Mouse (Mus musculus) hindbrain, postnatal 0 days (tissue): ENCODE measurements around the gene Col8a1. TPM values are rescaled to one million over a fixed set of nuclear protein-coding genes. Genes with fewer than 3 reads are reported as not detected.
A peak's percentile ranks its signal among the peaks of the same experiment; 100 is the strongest.

Experiments used
- ATAC-seq: fragments of 200-750 bp; cut with Nextera tagmentation; 2 replicates; pipeline ENCODE4 v1.8.0; 2017; ENCODE audit warnings: mild to moderate bottlenecking, moderate TSS enrichment, moderate library complexity
- DNase-seq: peaks from one replicate; pipeline ENCODE4 v3.0.0-alpha.2; 2015; ENCODE audit warnings: low spot score
- H3K27ac ChIP-seq: fragments of 300-500 bp; sonication (generic); 2 replicates; pipeline ENCODE4 v1.5.1; 2014; ENCODE audit warnings: mild to moderate bottlenecking
- H3K27me3 ChIP-seq: fragments of 300-500 bp; sonication (generic); 2 replicates; pipeline ENCODE4 v1.6.1; 2014; ENCODE audit warnings: low read length, mixed read lengths; ENCODE audit not compliant: insufficient read depth
- H3K36me3 ChIP-seq: fragments of 300-500 bp; sonication (generic); 2 replicates; pipeline ENCODE4 v1.6.1; 2014; ENCODE audit warnings: low read length, mixed read lengths; ENCODE audit not compliant: insufficient read depth
- H3K4me1 ChIP-seq: fragments of 300-500 bp; sonication (generic); 2 replicates; pipeline ENCODE4 v1.6.1; 2014; ENCODE audit warnings: antibody characterized with exemption, low read length, mixed read lengths; ENCODE audit not compliant: insufficient read depth
- H3K4me2 ChIP-seq: fragments of 300-500 bp; sonication (generic); 2 replicates; pipeline ENCODE4 v1.6.1; 2014; ENCODE audit warnings: low read depth, mild to moderate bottlenecking, low read length, moderate library complexity, mixed read lengths
- H3K4me3 ChIP-seq: fragments of 300-500 bp; sonication (generic); 2 replicates; pipeline ENCODE4 v1.5.1; 2014; ENCODE audit warnings: low read length
- H3K9ac ChIP-seq: fragments of 300-500 bp; sonication (generic); replicated peaks from 2 replicates; pipeline ENCODE4 v1.6.1; 2014; ENCODE audit warnings: mild to moderate bottlenecking, low read length, moderate library complexity, mixed read lengths
- H3K9me3 ChIP-seq: fragments of 300-500 bp; sonication (generic); 2 replicates; pipeline ENCODE4 v1.6.1; 2016; ENCODE audit warnings: low read length, mixed read lengths
- CTCF ChIP-seq: IDR thresholded peaks from 2 replicates; pipeline ENCODE4 v1.5.1; 2016; ENCODE audit warnings: antibody characterized with exemption, control low read depth, low read depth
- WGBS: fragments of 180-500 bp; shearing (Covaris S2); extraction: QIAGEN DNeasy Blood & Tissue Kit; methylation state at CpG from one replicate; pipeline ENCODE4 v1.1.7; 2014; 5-methylcytosine and 5-hydroxymethylcytosine counted together
- polyA plus RNA-seq: library from polyadenylated mRNA; unstranded; fragments of >200 nt; fragmentation: Nextera tagmentation; extraction: Ambion mirVana; gene quantifications from 2 replicates; pipeline ENCODE4 v1.2.1, GENCODE M21; 2015
- total RNA-seq: library from RNA; depleted of rRNA; stranded (reverse); fragments of >200 nt; gene quantifications from 2 replicates; pipeline ENCODE4 v1.2.3, GENCODE M21; 2014

Col8a1 gene
- total and polyA plus RNA-seq, 2 experiments from 2014 or later, result 8.3 to 8.9 TPM

DNA sequence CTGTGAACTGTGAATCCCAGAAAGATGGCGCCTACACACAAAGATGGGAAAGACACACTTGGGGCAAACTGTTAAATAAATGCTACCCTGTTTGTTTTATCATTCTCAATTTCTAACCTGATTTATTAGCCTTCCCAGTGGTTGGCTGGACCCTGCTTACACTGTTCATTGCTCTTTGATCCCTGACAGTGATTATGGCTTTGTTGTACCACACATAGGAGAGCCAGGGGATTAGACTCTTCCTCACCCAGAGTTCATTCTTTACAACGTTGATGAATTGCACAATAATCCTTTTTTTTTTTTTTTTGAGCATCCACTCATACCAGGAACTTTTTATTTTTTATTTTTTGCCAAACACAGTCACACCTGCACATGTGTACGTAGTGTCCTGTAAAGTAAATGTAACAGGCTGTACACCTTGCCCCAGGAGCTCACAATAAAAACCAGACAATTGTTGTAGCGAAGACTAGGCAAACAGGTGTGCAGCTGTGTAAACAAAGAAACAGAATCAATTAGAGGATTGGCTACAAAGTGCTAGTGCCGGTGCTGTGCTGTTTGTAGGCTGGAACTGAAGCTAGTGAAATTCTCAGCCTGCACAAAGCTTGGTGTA, 68.6 kb downstream of the Col8a1 start:
- no peaks in the 10 kb centered on the region for H3K27me3 ChIP-seq
- TF ChIP-seq CTCF, result no peak
- H3K9me3 ChIP-seq, result no peaks in the 10 kb centered on the region
- H3K9ac ChIP-seq, result no peak overlapping the region
- H3K4me2 ChIP-seq, result no peak overlapping the region
- ATAC-seq (no peak), DNase-seq (no peak)
- WGBS, result 69% methylated on average over 5 of the region's 5 CpGs
- no peaks in the 10 kb centered on the region for H3K4me1 ChIP-seq
- H3K4me3 ChIP-seq, result no peak overlapping the region
- no peaks in the 10 kb centered on the region for H3K36me3 ChIP-seq
- H3K27ac ChIP-seq, result no peak overlapping the region

- Histone ChIP-seq H3K4me1 (no peaks in the 10 kb centered on the region), H3K9me3 (no peaks in the 10 kb centered on the region), H3K27me3 (no peaks in the 10 kb centered on the region), H3K9ac (no peak overlapping the region), H3K36me3 (no peaks in the 10 kb centered on the region), H3K4me3 (no peak overlapping the region), H3K4me2 (no peak overlapping the region), H3K27ac (no peak overlapping the region)
- TF ChIP-seq CTCF, result no peak
- DNase-seq (no peak), ATAC-seq (no peak)
- WGBS, result 68% methylated on average over 2 of the region's 2 CpGs
These were observed 82.3 kb downstream of the Col8a1 start for GRCm38 (mm10) chr16:57672251-57672650.

DNA sequence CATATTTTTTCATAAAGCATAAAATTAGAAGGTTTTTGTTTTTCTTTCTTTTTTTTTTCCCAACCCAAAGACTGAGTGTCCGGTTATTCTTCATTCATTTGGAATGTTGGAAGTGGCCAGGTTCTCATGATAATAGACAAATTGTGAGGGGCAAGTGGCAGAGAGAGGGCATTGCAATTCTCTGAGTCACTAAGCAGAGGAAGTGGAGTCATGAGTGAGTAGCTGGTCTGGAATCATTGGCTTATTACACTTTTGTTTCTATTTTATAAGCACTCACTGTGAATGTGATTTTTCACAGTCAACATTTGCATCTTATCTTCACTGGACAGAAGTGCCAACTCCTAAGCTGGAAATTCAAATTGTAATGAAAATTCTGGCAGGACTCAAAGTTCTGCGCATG, 82.9 kb downstream of the Col8a1 start:
- Histone ChIP-seq H3K9me3 (no peaks in the 10 kb centered on the region), H3K4me1 (no peaks in the 10 kb centered on the region), H3K4me2 (no peak overlapping the region), H3K27ac (no peak overlapping the region), H3K36me3 (no peaks in the 10 kb centered on the region), H3K4me3 (no peak overlapping the region), H3K9ac (no peak overlapping the region), H3K27me3 (no peaks in the 10 kb centered on the region)
- TF ChIP-seq CTCF, result no peak
- WGBS, result 76% methylated on average over 2 of the region's 2 CpGs
- no peak for ATAC-seq
- DNase-seq, result no peak

DNA sequence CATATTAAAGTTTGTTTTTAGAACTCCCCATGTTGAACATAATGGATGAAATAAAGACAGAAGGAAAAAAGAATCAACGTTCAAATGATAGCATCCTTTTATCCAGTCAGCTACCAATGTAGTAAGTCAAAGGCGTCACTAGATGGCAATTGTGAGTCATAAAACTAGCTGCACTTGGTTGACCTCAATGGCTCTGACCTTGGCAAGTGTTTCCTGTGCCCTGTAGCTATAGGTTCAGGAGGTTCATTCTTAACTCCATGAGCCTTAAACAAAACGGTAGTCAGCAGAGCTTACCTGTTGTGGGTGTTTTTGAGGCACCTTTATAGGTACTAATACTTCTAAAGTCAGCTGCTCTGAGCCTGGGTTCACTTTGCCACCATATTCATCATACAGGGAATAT, 85.2 kb downstream of the Col8a1 start:
- 12% methylated on average over 3 of the region's 3 CpGs for WGBS
- Histone ChIP-seq H3K27ac (no peak overlapping the region), H3K4me1 (no peaks in the 10 kb centered on the region), H3K36me3 (no peaks in the 10 kb centered on the region), H3K27me3 (no peaks in the 10 kb centered on the region), H3K9me3 (no peaks in the 10 kb centered on the region), H3K4me3 (no peak overlapping the region), H3K4me2 (no peak overlapping the region), H3K9ac (no peak overlapping the region)
- ATAC-seq (peak; percentile 55; the same call in 1 of the 2 replicates), DNase-seq (peak; percentile 75)
- TF ChIP-seq CTCF, result peak; percentile 74

- no peak for TF ChIP-seq CTCF
- Histone ChIP-seq H3K27me3 (no peaks in the 10 kb centered on the region), H3K4me3 (no peak overlapping the region), H3K9ac (no peak overlapping the region), H3K27ac (no peak overlapping the region), H3K4me2 (no peak overlapping the region), H3K36me3 (no peaks in the 10 kb centered on the region), H3K4me1 (no peaks in the 10 kb centered on the region), H3K9me3 (no peaks in the 10 kb centered on the region)
- no peak for DNase-seq
- no peak for ATAC-seq
- WGBS, result 79% methylated on average over 3 of the region's 3 CpGs
These were observed 91.9 kb downstream of the Col8a1 start for GRCm38 (mm10) chr16:57662661-57663060.

GRCm38 (mm10) chr16:57649888-57650287, 104.6 kb downstream of the Col8a1 start:
- no peak for TF ChIP-seq CTCF
- ATAC-seq (no peak), DNase-seq (no peak)
- H3K4me2 ChIP-seq, result no peak overlapping the region
- no peak overlapping the region for H3K4me3 ChIP-seq
- H3K9ac ChIP-seq, result no peak overlapping the region
- 64% methylated on average over 2 of the region's 2 CpGs for WGBS
- H3K4me1 ChIP-seq, result no peaks in the 10 kb centered on the region
- no peaks in the 10 kb centered on the region for H3K27me3 ChIP-seq
- no peaks in the 10 kb centered on the region for H3K36me3 ChIP-seq
- no peaks in the 10 kb centered on the region for H3K9me3 ChIP-seq
- no peak overlapping the region for H3K27ac ChIP-seq

- no peaks in the 10 kb centered on the region for H3K9me3 ChIP-seq
- H3K4me3 ChIP-seq, result no peak overlapping the region
- WGBS, result 75% methylated on average over 10 of the region's 10 CpGs
- H3K4me1 ChIP-seq, result no peaks in the 10 kb centered on the region
- no peak for TF ChIP-seq CTCF
- no peak overlapping the region for H3K4me2 ChIP-seq
- DNase-seq (no peak), ATAC-seq (no peak)
- H3K27me3 ChIP-seq, result no peaks in the 10 kb centered on the region
- H3K36me3 ChIP-seq, result no peaks in the 10 kb centered on the region
- H3K9ac ChIP-seq, result no peak overlapping the region
- no peak overlapping the region for H3K27ac ChIP-seq
These were observed 113.1 kb downstream of the Col8a1 start for GRCm38 (mm10) chr16:57641346-57641885.
